Mouse (Mus musculus): ENCODE measurements at regions not wholly inside any gene's neighbourhood (a gene's known extent, or its start where the extent isn't known, plus 50 kb on each side); places are given as distances from the start of the nearest gene placed in this dataset.

DNA sequence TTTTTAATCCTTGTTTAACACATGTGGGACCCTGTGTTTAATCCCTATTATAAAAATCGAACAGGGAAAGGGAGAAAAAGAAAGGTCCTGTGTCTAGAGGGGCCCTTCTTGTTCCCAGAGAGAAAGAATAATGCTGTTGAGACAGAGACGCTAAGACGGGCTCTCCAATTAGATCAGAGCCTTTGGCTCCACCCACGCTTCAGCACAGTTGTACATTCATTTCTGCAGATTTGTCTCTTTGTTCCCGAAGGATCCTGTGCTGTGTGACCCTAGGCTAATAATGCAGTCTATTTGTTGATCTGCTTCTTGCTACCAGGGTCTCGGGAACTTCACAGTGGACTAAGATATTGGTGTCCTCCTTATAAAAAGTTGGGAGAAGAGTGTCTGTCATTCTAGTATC is 92.0 kb downstream of the Cdc5l start:
- DNase-seq = no peak

DNA sequence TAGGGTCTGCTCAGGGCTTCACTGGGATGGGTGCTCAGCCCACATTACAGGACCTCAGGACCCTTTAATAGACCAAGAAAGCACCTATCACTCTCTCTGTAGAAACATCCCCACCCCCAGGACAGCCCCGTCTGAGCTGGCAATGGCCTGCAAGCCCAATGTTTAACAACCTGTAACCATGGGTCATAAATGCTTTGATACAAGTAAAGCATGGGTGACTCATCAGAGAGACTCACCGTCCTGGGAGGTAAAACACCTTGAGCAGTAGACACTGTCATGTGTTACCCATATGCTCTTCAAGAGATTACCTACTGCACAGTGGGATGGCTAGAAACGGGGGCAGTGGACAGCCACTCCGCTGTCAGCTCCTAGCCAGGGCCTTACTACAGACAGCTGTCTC is 92.7 kb downstream of the Cdc5l start:
- no peak for DNase-seq

DNA sequence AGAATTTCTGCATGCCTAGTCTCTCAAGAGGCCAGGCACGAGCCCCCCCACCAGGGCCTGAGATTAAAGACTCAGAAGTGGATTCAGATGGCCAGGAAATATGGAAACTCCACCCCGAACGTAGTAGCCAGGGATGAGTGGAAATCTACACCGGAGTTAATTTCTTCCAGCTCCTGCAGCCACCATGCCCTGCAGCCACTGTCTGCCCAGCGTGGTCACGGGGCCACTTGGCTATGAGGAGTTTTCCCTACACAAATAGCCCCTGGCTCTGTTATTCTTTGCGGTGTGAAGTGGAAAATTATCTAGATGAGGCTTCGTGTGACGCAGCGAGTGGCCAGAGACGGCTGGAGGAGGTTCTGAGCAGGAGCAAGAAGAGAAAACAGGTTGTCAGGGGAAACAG is 94.3 kb downstream of the Cdc5l start:
- DNase-seq = no peak

DNA sequence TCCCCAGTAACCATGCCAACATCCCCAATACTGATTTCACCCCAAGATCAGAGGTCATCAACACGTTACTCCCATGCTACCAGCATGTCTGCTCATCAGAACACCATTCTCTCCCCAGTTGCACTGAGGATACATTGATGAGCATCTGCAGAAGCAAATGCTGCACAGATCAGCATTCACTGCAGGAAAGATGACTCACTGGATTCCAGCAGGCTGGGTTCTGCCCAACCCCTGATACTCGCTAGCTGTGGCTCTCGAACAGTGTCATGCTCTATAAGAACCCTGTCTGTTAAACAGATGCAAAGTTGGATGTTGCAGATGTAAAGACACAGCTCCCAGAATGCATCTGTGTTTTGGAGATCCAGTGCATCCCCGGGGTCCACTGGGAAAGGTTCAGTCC is 95.5 kb downstream of the Cdc5l start:
- no peak for DNase-seq

DNA sequence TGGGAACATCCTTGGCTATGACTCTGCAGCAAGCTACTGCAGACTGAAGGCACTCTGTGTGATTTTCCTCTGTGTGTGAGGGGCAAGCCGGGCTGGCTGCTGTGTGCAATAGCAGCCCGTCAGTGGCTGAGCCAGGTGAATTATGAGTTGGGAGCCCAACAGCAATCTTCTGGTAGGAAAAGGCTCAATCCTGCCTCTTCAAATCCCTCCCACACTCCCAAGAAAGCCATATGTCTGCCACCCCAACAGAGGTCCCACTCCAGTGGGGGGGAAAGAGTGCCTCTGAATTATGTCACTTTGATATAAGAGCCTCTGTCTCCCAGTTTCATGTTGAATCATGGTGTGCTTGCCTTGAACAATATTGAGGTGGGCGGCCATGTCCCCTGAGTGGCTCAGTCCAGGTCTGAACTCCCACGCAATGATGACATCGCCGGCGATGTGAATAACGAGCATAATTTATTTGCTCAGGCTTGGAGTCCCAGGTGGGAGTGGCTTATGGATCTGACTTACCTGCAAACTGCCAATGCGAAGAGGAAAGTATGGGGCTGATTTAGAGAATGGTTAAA is 97.9 kb downstream of the Cdc5l start:
- no peak for DNase-seq

DNA sequence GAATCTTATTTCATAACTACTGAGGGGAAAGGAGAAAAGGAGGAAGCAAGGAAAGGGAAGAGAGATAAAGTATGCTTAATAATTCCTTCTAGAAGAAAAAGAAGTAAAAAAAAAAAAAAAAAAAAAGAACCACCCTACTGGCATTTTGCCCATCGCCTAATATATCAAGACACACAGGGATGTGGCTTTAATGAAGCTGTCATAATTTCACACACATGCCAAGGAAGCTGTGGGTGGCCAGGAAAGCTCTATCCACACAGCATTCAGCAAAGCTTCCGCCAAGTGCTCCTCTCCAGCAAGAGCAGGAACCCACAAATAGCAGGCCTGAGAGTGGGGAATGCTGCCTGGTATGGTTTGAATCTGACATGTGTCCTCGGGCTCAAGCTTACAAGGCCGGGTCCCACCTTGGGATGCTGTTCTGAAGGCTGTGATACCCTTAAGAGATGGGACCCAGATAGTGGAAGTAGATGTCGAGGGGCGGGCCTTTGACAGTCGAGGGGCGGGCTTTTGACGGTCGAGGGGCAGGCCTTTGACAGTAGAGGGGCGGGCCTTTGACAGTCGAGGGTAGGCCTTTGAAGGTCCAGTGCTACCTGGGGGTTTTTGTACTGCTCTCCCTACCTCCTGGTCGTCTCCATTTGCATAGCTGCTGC is 98.7 kb downstream of the Cdc5l start:
- no peak for DNase-seq

DNA sequence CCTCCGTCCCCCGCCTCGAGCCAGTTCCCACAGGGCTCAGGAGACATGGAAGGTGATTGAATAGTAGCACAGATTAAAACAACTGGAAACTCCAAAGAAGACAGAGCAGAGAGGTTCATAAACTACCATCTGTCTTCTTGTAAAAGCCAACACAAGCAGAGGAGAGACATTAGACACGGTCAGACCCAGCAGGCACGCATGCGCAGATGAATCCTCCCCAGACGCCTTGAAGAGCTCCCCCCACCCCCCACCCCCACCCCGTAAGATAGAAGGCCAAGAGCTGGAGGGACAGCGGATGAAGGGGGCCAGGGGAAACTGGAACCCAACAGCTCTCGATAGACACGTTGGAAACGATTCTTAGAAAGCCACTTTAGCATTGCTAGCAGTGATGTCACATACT is 101.2 kb downstream of the Cdc5l start:
- no peak for DNase-seq

DNA sequence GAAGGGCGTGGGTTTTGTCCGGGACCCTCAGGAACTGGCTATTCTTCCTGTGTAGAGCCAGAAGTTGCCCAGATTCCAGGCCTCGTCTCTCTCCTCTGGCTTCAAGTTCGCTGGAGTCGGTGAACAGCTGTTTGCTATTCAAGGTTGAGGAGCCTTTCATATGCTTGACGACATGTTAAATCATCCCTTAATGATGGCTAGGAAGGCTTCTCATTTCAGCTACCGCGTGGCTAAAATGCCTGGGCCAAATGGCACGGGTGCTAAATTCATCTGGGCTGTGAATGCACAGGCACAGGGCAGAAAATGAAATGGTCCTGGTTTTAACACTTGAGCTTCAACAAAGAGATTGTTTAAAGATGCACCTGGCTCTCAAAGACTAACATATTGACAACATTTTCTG is 104.3 kb downstream of the Cdc5l start:
- DNase-seq = no peak

DNA sequence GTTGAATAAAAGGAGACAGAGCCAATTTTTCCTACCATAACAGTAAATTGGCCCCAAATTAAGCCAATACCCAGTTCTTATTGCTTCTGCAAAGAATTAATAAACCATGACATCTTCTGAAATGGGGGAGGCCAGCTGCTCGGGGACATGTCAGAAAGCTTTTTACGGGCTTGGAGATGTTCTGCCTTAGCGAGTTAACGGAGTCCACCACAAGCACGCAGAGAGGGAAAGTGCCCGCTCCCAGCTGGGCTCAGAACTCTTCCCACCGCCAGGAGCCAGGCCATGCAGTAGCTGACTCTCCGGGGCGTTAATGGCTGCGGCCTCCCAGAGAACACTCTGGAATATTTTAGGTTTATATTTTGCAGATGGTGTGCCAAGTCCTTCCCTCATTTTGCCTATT is 106.8 kb downstream of the Cdc5l start:
- no peak for DNase-seq

DNA sequence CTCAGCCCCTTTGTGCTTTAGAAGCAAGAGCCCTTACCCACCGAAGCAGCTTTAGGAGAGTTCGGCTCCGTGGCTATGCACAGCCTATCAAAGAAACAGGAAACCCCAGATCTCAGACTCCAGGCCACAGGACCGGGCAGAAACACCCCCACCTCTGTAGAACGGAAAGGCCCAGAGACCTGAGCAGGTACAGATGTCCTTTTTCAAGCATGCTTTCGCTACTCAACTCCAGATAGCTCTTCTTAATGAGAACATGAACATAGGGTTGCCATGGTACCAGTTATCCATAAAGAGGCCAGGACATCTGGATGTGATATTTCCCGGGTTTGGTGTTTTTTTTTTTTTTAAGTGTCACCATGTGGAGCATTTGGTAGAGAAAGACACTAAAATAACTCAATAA is 107.4 kb downstream of the Cdc5l start:
- DNase-seq = no peak

DNA sequence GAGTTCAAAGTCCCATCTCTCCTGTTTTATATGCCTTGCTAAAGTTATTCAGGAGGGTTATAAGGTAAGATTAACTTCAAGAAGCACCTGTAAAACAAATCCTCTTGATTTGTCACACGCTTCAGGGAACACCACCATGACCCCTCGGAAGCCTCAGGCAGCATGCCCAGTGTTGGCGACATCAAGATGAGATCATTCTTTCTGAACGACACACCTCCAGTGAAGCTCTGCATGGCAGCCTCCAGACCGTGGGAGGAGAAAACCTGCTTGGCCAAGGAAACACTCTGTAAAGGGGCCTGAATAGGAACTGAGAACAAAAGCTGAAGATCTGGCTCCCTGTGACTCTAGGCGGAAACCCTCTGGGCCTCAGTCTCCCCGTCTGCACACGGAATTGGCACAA is 110.7 kb downstream of the Cdc5l start:
- DNase-seq = no peak

DNA sequence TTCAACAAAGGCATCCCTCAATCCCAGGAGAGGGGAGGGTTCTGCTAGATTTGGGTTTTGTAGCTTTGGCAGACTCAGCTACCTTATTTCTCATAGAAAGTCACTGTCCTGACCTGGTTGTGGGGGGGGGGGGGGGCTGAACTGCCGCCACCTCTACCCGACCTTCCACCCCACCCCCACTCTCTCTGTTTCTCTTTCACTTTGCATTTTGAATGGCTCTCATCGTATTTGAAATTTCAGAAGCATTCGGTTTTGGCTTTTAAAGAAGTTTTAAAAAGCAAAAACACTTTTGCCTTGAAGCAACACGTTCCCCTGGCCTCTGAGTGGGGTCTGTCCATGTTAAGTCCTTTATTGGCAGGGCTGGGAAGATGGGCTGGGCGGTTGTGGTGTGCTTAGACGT is 113.5 kb downstream of the Cdc5l start:
- no peak for DNase-seq

DNA sequence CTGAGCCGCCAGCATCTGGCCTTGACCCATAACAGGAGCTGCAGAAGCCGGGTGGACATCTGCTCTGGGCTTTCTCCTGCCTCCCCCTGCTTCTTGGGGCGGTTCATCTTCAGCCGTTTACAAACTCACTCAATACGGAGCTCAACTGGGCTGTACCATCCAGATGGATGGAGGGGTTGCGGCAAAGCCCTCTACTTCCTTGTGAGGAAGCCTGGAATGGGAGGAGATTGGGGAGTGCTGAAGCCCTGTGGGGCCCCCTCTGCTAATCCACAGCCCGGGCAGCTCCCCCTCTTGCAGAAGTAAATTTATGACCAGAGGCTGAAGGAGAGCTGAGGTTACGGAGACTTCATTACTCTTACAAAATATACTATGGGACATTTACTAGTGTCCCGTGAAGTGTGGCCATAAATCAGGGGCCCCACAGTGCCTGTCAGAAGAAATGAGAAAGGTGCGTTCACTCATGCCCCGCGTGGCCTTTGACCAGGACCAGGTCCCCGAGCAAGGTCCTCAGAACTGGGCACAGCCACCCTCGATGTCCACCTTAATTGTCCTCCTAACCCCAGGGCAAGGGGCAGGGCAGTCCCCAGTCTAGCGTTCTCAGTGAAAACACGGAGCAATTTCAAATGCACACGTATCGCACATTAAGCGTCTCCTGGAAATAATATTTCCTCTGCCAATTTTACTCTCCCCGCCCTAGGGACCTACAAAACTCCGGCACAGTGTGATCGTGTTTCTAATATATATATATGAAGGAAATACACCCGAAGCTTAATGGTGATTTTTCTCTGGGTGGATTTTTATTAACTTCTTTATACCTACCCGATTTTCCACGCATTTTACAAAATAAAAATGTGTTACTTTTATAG is 115.1 kb downstream of the Cdc5l start:
- DNase-seq = no peak

DNA sequence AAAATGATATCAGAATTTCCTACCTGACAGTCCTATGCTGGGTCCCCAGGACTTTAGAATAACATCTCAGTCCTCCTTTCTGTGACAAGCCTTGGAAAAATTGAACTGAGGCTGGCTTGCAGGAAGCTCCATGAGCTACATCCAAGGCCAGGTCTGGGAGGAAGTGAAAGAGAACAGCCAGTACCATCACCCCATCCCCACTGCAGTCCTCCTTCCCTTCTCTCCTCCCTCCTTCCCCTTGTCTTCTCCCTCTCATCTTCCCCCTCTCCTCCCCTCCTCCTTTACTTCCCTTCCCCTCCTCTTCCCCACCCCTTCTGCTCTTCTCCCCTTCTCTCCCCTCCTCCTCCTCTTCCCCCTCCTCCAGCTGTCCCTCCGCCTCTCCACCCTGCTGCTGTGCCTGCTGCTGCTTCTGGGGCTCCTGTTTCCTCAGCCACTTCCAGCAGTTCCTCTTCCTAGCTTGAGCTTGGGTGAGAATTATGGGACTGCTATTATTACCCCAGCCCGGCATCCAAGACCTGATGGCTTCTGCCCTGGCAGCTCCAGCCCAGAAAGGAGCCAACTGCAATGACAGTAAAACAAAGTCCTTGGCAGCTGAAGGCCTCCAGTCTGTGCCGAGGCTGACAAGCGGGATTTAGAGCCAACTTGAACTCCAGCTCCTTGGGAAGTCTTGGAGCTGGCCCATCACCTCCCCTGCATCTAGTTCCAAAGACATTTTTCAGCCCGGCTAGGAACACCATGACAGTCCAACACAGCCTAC is 120.8 kb downstream of the Cdc5l start:
- DNase-seq = peak; percentile 67

DNA sequence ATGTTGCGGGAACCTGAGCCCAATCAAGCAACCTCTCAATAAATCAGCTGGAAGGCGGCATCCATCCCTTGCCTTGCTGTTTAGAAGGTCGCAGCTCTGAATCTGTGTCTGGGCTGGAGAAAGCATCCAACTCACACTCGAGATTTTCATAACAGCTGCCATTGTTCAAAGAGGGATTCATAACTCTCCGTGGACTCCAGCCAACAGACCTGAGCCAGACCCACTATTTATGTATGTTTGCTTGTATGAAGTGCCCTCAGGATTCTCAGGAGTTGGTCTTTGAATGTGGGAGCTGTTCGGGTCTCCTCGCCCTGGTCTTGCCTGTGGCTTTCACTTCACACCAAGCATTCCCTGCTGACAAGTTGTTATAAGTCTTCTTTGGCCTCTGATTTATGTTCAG is 127.0 kb downstream of the Cdc5l start:
- DNase-seq = no peak

DNA sequence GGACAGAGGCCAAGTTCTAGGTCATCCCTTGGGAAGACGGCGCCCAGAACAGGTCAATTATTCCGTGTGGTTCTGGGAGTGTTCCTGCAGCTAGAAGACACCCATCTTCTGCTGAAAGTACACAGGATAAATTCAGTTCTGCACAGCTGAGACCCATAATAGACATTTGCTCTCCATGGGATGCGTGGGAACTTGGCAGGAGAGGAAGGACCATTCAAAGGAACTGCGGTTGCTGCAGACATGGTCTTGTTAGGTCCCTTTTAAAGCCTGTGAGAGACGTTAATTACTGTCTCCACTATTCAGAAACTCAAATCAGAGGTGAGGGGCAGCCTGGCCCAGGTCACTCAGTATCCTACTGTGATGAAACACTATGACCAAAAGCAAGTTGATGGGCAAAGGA is 130.4 kb downstream of the Cdc5l start:
- DNase-seq = no peak

DNA sequence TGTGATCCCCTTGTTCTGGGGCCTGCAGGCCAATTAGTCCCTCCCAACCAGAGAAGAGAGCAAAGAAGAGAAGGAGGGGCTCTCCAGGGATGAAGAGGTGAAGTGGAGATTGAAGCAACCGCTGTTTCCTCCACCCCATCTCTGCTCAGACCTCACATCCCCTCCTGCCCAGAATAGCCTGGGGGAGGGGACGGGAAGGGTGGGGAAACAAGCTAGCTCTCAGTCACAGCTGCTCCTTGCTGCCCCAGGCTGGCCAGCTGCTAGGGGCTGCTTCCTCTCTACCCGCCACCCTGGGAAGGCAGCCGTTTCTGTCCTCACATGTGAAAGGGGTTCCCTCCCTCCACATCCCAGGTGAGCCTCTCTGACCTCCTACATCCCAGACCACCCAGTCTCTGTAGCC is 135.2 kb downstream of the Cdc5l start:
- no peak for DNase-seq

DNA sequence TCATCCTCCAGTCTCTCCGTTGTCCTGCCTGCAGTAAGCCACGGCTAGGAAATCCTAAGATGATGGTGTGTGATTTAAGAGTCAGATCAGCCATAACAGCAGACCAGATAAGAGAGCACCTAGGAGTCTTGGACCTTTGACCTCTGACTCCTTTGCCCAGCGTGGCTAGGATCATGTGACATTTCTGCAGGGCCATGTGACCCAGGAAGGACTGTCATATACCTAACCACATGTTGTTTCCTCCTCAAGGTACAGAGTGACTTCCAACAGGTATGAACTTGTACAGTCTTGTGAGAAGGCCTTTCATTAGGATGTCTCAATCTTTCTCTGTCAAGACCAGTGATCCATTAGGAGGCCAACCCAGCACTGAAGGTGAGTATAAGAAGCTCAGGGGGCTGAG is 135.7 kb downstream of the Cdc5l start:
- no peak for DNase-seq

DNA sequence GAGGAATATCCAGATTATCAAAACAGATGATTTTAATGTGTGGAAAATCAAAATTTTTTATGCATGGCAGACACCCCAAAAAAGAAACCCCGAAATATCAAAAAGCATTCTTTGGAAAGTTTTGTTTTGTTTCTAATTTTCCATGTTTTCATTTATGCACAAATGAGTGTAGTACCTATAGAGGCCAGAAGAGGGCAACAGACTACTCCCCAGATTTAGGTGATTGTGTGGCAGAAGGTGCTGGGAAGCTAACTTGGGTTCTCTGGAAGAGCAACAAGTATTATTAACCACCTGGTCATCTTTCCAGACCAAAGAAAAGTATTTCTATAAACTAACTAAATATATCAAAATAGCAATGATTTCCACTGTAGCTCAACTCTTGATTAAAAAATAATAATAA is 137.2 kb downstream of the Cdc5l start:
- no peak for DNase-seq

DNA sequence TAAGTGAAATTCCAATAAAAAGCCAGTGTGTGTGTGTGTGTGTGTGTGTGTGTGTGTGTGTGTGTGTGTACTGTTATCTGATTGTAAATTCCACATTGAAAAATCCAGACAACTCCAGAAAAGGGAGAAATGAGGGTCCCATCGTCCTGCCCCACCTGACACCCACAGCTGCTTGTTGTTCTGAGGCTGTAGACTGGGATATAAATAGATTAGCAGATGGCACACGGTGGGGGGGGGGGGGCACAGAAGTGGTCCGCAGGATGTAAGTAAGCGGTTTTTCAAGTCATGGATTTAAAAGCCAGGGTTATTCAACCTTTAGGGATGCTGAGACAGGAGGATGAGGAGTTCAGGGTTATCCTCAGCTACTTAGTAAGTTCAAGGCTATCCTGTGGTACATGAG is 138.7 kb downstream of the Cdc5l start:
- DNase-seq = no peak

DNA sequence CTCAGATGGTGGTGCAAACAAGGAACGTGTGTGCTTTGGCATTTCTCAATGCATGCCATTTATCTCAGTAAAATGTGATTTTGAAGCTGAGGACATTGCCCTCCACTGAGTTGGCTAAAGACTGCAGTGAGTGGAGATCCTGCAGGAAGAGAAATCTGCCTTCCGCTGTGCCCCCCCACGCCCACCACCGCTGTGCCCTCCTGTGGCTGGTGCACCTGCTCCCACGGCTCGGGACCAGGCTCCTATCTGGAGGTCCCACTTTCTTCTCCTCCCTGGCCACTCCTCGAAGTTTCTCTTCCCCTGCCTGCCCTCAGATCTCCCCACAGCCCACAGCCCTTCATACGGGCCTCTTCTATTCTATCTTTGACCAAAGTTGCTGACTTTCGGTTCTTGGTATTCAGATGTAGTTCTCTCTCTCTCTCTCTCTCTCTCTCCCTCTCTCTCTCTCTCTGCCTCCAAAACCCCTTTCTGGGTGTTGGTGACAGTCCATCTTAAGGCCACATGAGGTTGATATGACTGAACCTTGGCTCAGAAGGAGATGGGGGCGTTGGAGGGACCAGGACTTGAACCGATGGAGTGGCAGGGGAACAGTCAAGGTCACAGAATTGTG is 139.2 kb downstream of the Cdc5l start:
- no peak for DNase-seq

DNA sequence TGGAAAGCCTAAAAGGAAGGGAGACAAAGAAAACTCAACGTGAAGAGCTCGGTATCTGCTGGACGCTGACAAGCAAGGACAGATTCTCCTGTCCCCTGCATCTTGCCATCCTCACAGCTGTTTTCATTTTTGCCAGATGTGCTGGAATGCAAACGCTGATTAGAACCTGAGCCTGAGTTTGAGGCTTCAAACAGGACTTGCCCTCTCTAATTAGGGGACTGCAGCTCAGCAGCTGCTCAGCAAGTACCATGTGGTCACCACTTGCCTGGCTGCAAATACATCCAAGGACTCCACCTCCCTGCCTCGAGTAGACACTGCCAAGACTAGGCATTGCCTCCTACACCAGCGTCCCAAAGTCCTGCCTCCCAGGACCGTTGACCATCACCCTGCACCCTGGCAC is 140.7 kb downstream of the Cdc5l start:
- DNase-seq = no peak

DNA sequence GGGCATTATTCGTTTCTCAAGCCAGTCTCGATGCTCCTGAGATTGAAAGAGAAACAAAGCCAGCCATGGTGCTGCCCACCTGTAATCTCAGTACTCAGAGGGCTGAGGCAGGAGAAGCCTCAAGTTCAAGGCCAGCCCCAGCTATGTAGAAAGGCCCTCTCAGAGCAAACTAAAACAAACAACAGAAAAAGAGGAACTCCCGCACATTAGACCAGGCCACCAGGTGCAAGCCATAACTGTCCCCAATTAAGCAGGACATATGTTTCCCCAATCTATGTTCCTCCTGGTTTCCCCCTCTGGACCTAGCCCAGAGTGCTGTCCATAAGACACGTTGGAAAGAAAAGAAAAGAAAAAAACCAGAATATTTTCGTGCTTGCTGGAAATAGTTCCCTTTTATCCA is 142.5 kb downstream of the Cdc5l start:
- no peak for DNase-seq
